Mouse (Mus musculus): ENCODE data around the gene Lrp6. TPM values are rescaled to one million over a fixed set of nuclear protein-coding genes. Genes with fewer than 3 reads are reported as not detected.

The Lrp6 gene
- polyA plus RNA-seq, 1 experiment from 2014 or later: 49.7 TPM

GRCm38 (mm10) chr6:134584616-134585015 is 17.9 kb upstream of the Lrp6 start:
- no peak overlapping the region for H3K4me2 ChIP-seq (replicated peaks; ENCODE audit: low read depth, low read length)
- 0 out of 2 replicates have a peak, but pooled peaks cover 3% of the 10 kb centered on the region for H3K4me1 ChIP-seq (ENCODE audit: control insufficient read depth, insufficient read depth, low read length)
- no peak for ATAC-seq (ENCODE audit: low FRiP score, low TSS enrichment)
- no peaks in the 10 kb centered on the region for H3K36me3 ChIP-seq (ENCODE audit: control insufficient read depth, insufficient read depth, low read length)
- no peaks in the 10 kb centered on the region for H3K9me3 ChIP-seq (ENCODE audit: control insufficient read depth, low read length)
- WGBS: 96% methylated on average over 2 of the region's 2 CpGs
- H3K27me3 ChIP-seq (ENCODE audit: control insufficient read depth, insufficient read depth, low read length): no peaks in the 10 kb centered on the region
- H3K4me3 ChIP-seq (ENCODE audit: low read length): no peak overlapping the region
- no peak overlapping the region for H3K27ac ChIP-seq (ENCODE audit: low read depth, low read length)
- no peak overlapping the region for H3K9ac ChIP-seq (ENCODE audit: low read depth, low read length)

GRCm38 (mm10) chr6:134582110-134582509 is 15.3 kb upstream of the Lrp6 start:
- 76% methylated on average over 5 of the region's 5 CpGs for WGBS
- H3K4me1 ChIP-seq (ENCODE audit: control insufficient read depth, insufficient read depth, low read length): no peaks in the 10 kb centered on the region
- ATAC-seq (ENCODE audit: low FRiP score, low TSS enrichment): no peak

GRCm38 (mm10) chr6:134579506-134579905 is 12.7 kb upstream of the Lrp6 start:
- Histone ChIP-seq H3K4me1 (ENCODE audit: control insufficient read depth, insufficient read depth, low read length) (no peaks in the 10 kb centered on the region), H3K36me3 (ENCODE audit: control insufficient read depth, insufficient read depth, low read length) (no peaks in the 10 kb centered on the region), H3K27me3 (ENCODE audit: control insufficient read depth, insufficient read depth, low read length) (no peaks in the 10 kb centered on the region), H3K4me2 (replicated peaks; ENCODE audit: low read depth, low read length) (no peak overlapping the region), H3K4me3 (ENCODE audit: low read length) (no peak overlapping the region), H3K9ac (ENCODE audit: low read depth, low read length) (no peak overlapping the region), H3K27ac (ENCODE audit: low read depth, low read length) (no peak overlapping the region), H3K9me3 (ENCODE audit: control insufficient read depth, low read length) (no peaks in the 10 kb centered on the region)
- ATAC-seq (ENCODE audit: low FRiP score, low TSS enrichment): no peak
- WGBS: 89% methylated on average over 4 of the region's 4 CpGs

More at GRCm38 (mm10) chr6:134582110-134582509, 15.3 kb upstream of the Lrp6 start:
- H3K9me3 ChIP-seq (ENCODE audit: control insufficient read depth, low read length): no peaks in the 10 kb centered on the region
- H3K9ac ChIP-seq (ENCODE audit: low read depth, low read length): no peak overlapping the region
- no peak overlapping the region for H3K27ac ChIP-seq (ENCODE audit: low read depth, low read length)
- no peaks in the 10 kb centered on the region for H3K36me3 ChIP-seq (ENCODE audit: control insufficient read depth, insufficient read depth, low read length)
- H3K27me3 ChIP-seq (ENCODE audit: control insufficient read depth, insufficient read depth, low read length): no peaks in the 10 kb centered on the region
- no peak overlapping the region for H3K4me3 ChIP-seq (ENCODE audit: low read length)
- H3K4me2 ChIP-seq (replicated peaks; ENCODE audit: low read depth, low read length): no peak overlapping the region

- 54% methylated on average over 6 of the region's 6 CpGs for WGBS
- no peaks in the 10 kb centered on the region for H3K27me3 ChIP-seq (ENCODE audit: control insufficient read depth, insufficient read depth, low read length)
These were observed 11.3 kb upstream of the Lrp6 start for GRCm38 (mm10) chr6:134578039-134578438.

GRCm38 (mm10) chr6:134575288-134575741 is 8.6 kb upstream of the Lrp6 start:
- no peak for ATAC-seq (ENCODE audit: low FRiP score, low TSS enrichment)
- H3K4me1 ChIP-seq (ENCODE audit: control insufficient read depth, insufficient read depth, low read length): no peaks in the 10 kb centered on the region
- no peaks in the 10 kb centered on the region for H3K36me3 ChIP-seq (ENCODE audit: control insufficient read depth, insufficient read depth, low read length)
- H3K9me3 ChIP-seq (ENCODE audit: control insufficient read depth, low read length): no peaks in the 10 kb centered on the region
- H3K27ac ChIP-seq (ENCODE audit: low read depth, low read length): no peak overlapping the region
- no peaks in the 10 kb centered on the region for H3K27me3 ChIP-seq (ENCODE audit: control insufficient read depth, insufficient read depth, low read length)
- H3K4me2 ChIP-seq (replicated peaks; ENCODE audit: low read depth, low read length): no peak overlapping the region
- WGBS: 79% methylated on average over 3 of the region's 3 CpGs
- H3K9ac ChIP-seq (ENCODE audit: low read depth, low read length): no peak overlapping the region
- no peak overlapping the region for H3K4me3 ChIP-seq (ENCODE audit: low read length)

More at GRCm38 (mm10) chr6:134578039-134578438, 11.3 kb upstream of the Lrp6 start:
- H3K4me2 ChIP-seq (replicated peaks; ENCODE audit: low read depth, low read length): no peak overlapping the region
- H3K9me3 ChIP-seq (ENCODE audit: control insufficient read depth, low read length): no peaks in the 10 kb centered on the region
- H3K36me3 ChIP-seq (ENCODE audit: control insufficient read depth, insufficient read depth, low read length): no peaks in the 10 kb centered on the region
- H3K27ac ChIP-seq (ENCODE audit: low read depth, low read length): no peak overlapping the region
- H3K4me3 ChIP-seq (ENCODE audit: low read length): no peak overlapping the region
- no peaks in the 10 kb centered on the region for H3K4me1 ChIP-seq (ENCODE audit: control insufficient read depth, insufficient read depth, low read length)
- no peak overlapping the region for H3K9ac ChIP-seq (ENCODE audit: low read depth, low read length)
- ATAC-seq (ENCODE audit: low FRiP score, low TSS enrichment): no peak

- Histone ChIP-seq H3K9ac (ENCODE audit: low read depth, low read length) (no peak overlapping the region), H3K36me3 (ENCODE audit: control insufficient read depth, insufficient read depth, low read length) (no peaks in the 10 kb centered on the region), H3K4me1 (ENCODE audit: control insufficient read depth, insufficient read depth, low read length) (peaks cover 16% of the 10 kb centered on the region), H3K9me3 (ENCODE audit: control insufficient read depth, low read length) (no peaks in the 10 kb centered on the region), H3K4me3 (ENCODE audit: low read length) (no peak overlapping the region), H3K4me2 (replicated peaks; ENCODE audit: low read depth, low read length) (no peak overlapping the region), H3K27me3 (ENCODE audit: control insufficient read depth, insufficient read depth, low read length) (no peaks in the 10 kb centered on the region), H3K27ac (ENCODE audit: low read depth, low read length) (no peak overlapping the region)
- ATAC-seq (ENCODE audit: low FRiP score, low TSS enrichment): no peak
- WGBS: 72% methylated on average over 5 of the region's 5 CpGs
These were observed 1.3 kb upstream of the Lrp6 start for GRCm38 (mm10) chr6:134567986-134568556.

GRCm38 (mm10) chr6:134566248-134566817 is 432 bp downstream of the Lrp6 start:
- Histone ChIP-seq H3K36me3 (ENCODE audit: control insufficient read depth, insufficient read depth, low read length) (no peaks in the 10 kb centered on the region), H3K9me3 (ENCODE audit: control insufficient read depth, low read length) (no peaks in the 10 kb centered on the region), H3K27me3 (ENCODE audit: control insufficient read depth, insufficient read depth, low read length) (no peaks in the 10 kb centered on the region), H3K9ac (ENCODE audit: low read depth, low read length) (peak overlapping the region; percentile 99), H3K4me3 (ENCODE audit: low read length) (peak overlapping the region; percentile 97), H3K27ac (ENCODE audit: low read depth, low read length) (peak overlapping the region; percentile 99), H3K4me1 (ENCODE audit: control insufficient read depth, insufficient read depth, low read length) (peaks cover 20% of the 10 kb centered on the region), H3K4me2 (replicated peaks; ENCODE audit: low read depth, low read length) (peak overlapping the region; percentile 77)
- WGBS: under 1% methylated on average over 40 of the region's 64 CpGs
- peak; percentile 74 for ATAC-seq (ENCODE audit: low FRiP score, low TSS enrichment)

- H3K9me3 ChIP-seq (ENCODE audit: control insufficient read depth, low read length): no peaks in the 10 kb centered on the region
- 1% methylated on average over 19 of the region's 19 CpGs for WGBS
- H3K36me3 ChIP-seq (ENCODE audit: control insufficient read depth, insufficient read depth, low read length): no peaks in the 10 kb centered on the region
- H3K27ac ChIP-seq (ENCODE audit: low read depth, low read length): peak overlapping the region; percentile 99
- H3K4me1 ChIP-seq (ENCODE audit: control insufficient read depth, insufficient read depth, low read length): peaks cover 20% of the 10 kb centered on the region
- no peak for ATAC-seq (ENCODE audit: low FRiP score, low TSS enrichment)
- H3K27me3 ChIP-seq (ENCODE audit: control insufficient read depth, insufficient read depth, low read length): no peaks in the 10 kb centered on the region
- H3K4me3 ChIP-seq (ENCODE audit: low read length): peak overlapping the region; percentile 97
- H3K4me2 ChIP-seq (replicated peaks; ENCODE audit: low read depth, low read length): peak overlapping the region; percentile 77
- H3K9ac ChIP-seq (ENCODE audit: low read depth, low read length): peak overlapping the region; percentile 99
These were observed 1.0 kb downstream of the Lrp6 start for GRCm38 (mm10) chr6:134565606-134566247.

GRCm38 (mm10) chr6:134564539-134564938 is 2.2 kb downstream of the Lrp6 start:
- Histone ChIP-seq H3K27me3 (ENCODE audit: control insufficient read depth, insufficient read depth, low read length) (no peaks in the 10 kb centered on the region), H3K27ac (ENCODE audit: low read depth, low read length) (no peak overlapping the region), H3K9me3 (ENCODE audit: control insufficient read depth, low read length) (no peaks in the 10 kb centered on the region), H3K4me1 (ENCODE audit: control insufficient read depth, insufficient read depth, low read length) (peaks cover 20% of the 10 kb centered on the region), H3K4me3 (ENCODE audit: low read length) (peak overlapping the region; percentile 97; the same call in 1 of the 2 replicates), H3K36me3 (ENCODE audit: control insufficient read depth, insufficient read depth, low read length) (no peaks in the 10 kb centered on the region), H3K9ac (ENCODE audit: low read depth, low read length) (no peak overlapping the region), H3K4me2 (replicated peaks; ENCODE audit: low read depth, low read length) (peak overlapping the region; percentile 77)
- 14% methylated on average over 2 of the region's 2 CpGs for WGBS
- no peak for ATAC-seq (ENCODE audit: low FRiP score, low TSS enrichment)
